Mouse (Mus musculus): ENCODE measurements around the gene Pigr. TPM values are rescaled to one million over a fixed set of nuclear protein-coding genes. Genes with fewer than 3 reads are reported as not detected.

Gene Pigr
- polyA plus RNA-seq, 1 experiment from 2014 or later: 0.46 TPM

- H3K27me3 ChIP-seq (ENCODE audit: control insufficient read depth, insufficient read depth, low read length): no peaks in the 10 kb centered on the region; the same call in none of the 2 replicates
- no peak within 1 kb of the TSS for H3K27ac ChIP-seq (ENCODE audit: low read length)
- no peak for ATAC-seq (replicated peaks; ENCODE audit: extremely low read depth, insufficient read depth, low FRiP score)
- H3K9ac ChIP-seq (ENCODE audit: low read length): no peak within 1 kb of the TSS
- H3K4me1 ChIP-seq (ENCODE audit: control insufficient read depth, insufficient read depth, low read length): no peaks in the 10 kb centered on the region
- H3K36me3 ChIP-seq (ENCODE audit: control insufficient read depth, insufficient read depth): no peaks in the 10 kb centered on the region
- H3K4me3 ChIP-seq (ENCODE audit: low read length): no peak within 1 kb of the TSS
- no peak within 1 kb of the TSS for H3K4me2 ChIP-seq (ENCODE audit: low read depth, low read length)
- H3K9me3 ChIP-seq (replicated peaks; ENCODE audit: control insufficient read depth, low read length): no peaks in the 10 kb centered on the region
Observed at GRCm38 (mm10) chr1:130887354-130887753, 60.9 kb downstream of the Pigr start, which contains the start of gene Il24. TSS of gene Il24 (minus strand) at chr1:130887454.

- no peak overlapping the region for H3K9ac ChIP-seq (ENCODE audit: low read length)
- no peaks in the 10 kb centered on the region for H3K9me3 ChIP-seq (replicated peaks; ENCODE audit: control insufficient read depth, low read length)
- 58% methylated on average over 1 of the region's 1 CpGs for WGBS
- no peaks in the 10 kb centered on the region for H3K4me1 ChIP-seq (ENCODE audit: control insufficient read depth, insufficient read depth, low read length)
- H3K4me3 ChIP-seq (ENCODE audit: low read length): no peak overlapping the region
- H3K36me3 ChIP-seq (ENCODE audit: control insufficient read depth, insufficient read depth): no peaks in the 10 kb centered on the region
- H3K27me3 ChIP-seq (ENCODE audit: control insufficient read depth, insufficient read depth, low read length): no peaks in the 10 kb centered on the region
- no peak for ATAC-seq (replicated peaks; ENCODE audit: extremely low read depth, insufficient read depth, low FRiP score)
- no peak overlapping the region for H3K27ac ChIP-seq (ENCODE audit: low read length)
- no peak overlapping the region for H3K4me2 ChIP-seq (ENCODE audit: low read depth, low read length)
Observed at GRCm38 (mm10) chr1:130892446-130892845, 66.0 kb downstream of the Pigr start.

- no peaks in the 10 kb centered on the region for H3K36me3 ChIP-seq (ENCODE audit: control insufficient read depth, insufficient read depth)
- 73% methylated on average over 9 of the region's 9 CpGs for WGBS
- no peaks in the 10 kb centered on the region for H3K4me1 ChIP-seq (ENCODE audit: control insufficient read depth, insufficient read depth, low read length)
- H3K4me3 ChIP-seq (ENCODE audit: low read length): no peak overlapping the region
- no peak for ATAC-seq (replicated peaks; ENCODE audit: extremely low read depth, insufficient read depth, low FRiP score)
- no peaks in the 10 kb centered on the region for H3K27me3 ChIP-seq (ENCODE audit: control insufficient read depth, insufficient read depth, low read length)
- no peak overlapping the region for H3K27ac ChIP-seq (ENCODE audit: low read length)
- H3K9me3 ChIP-seq (replicated peaks; ENCODE audit: control insufficient read depth, low read length): no peaks in the 10 kb centered on the region
- no peak overlapping the region for H3K9ac ChIP-seq (ENCODE audit: low read length)
- no peak overlapping the region for H3K4me2 ChIP-seq (ENCODE audit: low read depth, low read length)
Observed at GRCm38 (mm10) chr1:130893329-130894040, 67.0 kb downstream of the Pigr start.

- H3K4me1 ChIP-seq (ENCODE audit: control insufficient read depth, insufficient read depth, low read length): no peaks in the 10 kb centered on the region
- H3K27me3 ChIP-seq (ENCODE audit: control insufficient read depth, insufficient read depth, low read length): no peaks in the 10 kb centered on the region
- no peak for ATAC-seq (replicated peaks; ENCODE audit: extremely low read depth, insufficient read depth, low FRiP score)
- H3K9ac ChIP-seq (ENCODE audit: low read length): no peak overlapping the region
- no peaks in the 10 kb centered on the region for H3K36me3 ChIP-seq (ENCODE audit: control insufficient read depth, insufficient read depth)
- H3K9me3 ChIP-seq (replicated peaks; ENCODE audit: control insufficient read depth, low read length): no peaks in the 10 kb centered on the region
- H3K27ac ChIP-seq (ENCODE audit: low read length): no peak overlapping the region
- no peak overlapping the region for H3K4me3 ChIP-seq (ENCODE audit: low read length)
- WGBS: 46% methylated on average over 6 of the region's 6 CpGs
- no peak overlapping the region for H3K4me2 ChIP-seq (ENCODE audit: low read depth, low read length)
Observed at GRCm38 (mm10) chr1:130894468-130894867, 68.0 kb downstream of the Pigr start.

Other genes with a start within 250 kb of the Pigr start
- 0.08 TPM in 1 of 2 replicates, not detected in the other for gene Zp3r, start 197.1 kb upstream of the Pigr start, polyA plus RNA-seq (2015; fragmentation: Nextera tagmentation; extraction: Ambion mirVana)
- not detected in 2 replicates for gene C4bp, start 165.1 kb upstream of the Pigr start, polyA plus RNA-seq (2015; fragmentation: Nextera tagmentation; extraction: Ambion mirVana)
- gene Gm29427, start 110.9 kb upstream of the Pigr start, polyA plus RNA-seq (2015; fragmentation: Nextera tagmentation; extraction: Ambion mirVana): not detected in 2 replicates
- gene Yod1, start 109.4 kb upstream of the Pigr start, polyA plus RNA-seq (2015; fragmentation: Nextera tagmentation; extraction: Ambion mirVana): 8.7 and 9.1 TPM in 2 replicates
- gene Pfkfb2, start 97.4 kb upstream of the Pigr start, polyA plus RNA-seq (2015; fragmentation: Nextera tagmentation; extraction: Ambion mirVana): 7.4 and 7.8 TPM in 2 replicates
- 0.91 and 2.2 TPM in 2 replicates for gene AA986860, start 94.7 kb upstream of the Pigr start, polyA plus RNA-seq (2015; fragmentation: Nextera tagmentation; extraction: Ambion mirVana)
- 0.21 TPM in 1 of 2 replicates, not detected in the other for gene Fcamr, start 25.8 kb upstream of the Pigr start, polyA plus RNA-seq (2015; fragmentation: Nextera tagmentation; extraction: Ambion mirVana)
- gene Fcmr, start 39.0 kb downstream of the Pigr start, polyA plus RNA-seq (2015; fragmentation: Nextera tagmentation; extraction: Ambion mirVana): 0.71 and 1.3 TPM in 2 replicates
- not detected in 2 replicates for gene Il24, start 60.8 kb downstream of the Pigr start, polyA plus RNA-seq (2015; fragmentation: Nextera tagmentation; extraction: Ambion mirVana)
- not detected in 2 replicates for gene Il20, start 84.8 kb downstream of the Pigr start, polyA plus RNA-seq (2015; fragmentation: Nextera tagmentation; extraction: Ambion mirVana)
- gene Il19, start 113.4 kb downstream of the Pigr start, polyA plus RNA-seq (2015; fragmentation: Nextera tagmentation; extraction: Ambion mirVana): not detected in 2 replicates
- 0.11 and 0.14 TPM in 2 replicates for gene Il10, start 193.2 kb downstream of the Pigr start, polyA plus RNA-seq (2015; fragmentation: Nextera tagmentation; extraction: Ambion mirVana)